Mouse (Mus musculus): ENCODE results near the gene Senp3. TPM values are rescaled to one million over a fixed set of nuclear protein-coding genes. Genes with fewer than 3 reads are reported as not detected.

Senp3 gene
- total RNA-seq, 2 experiments from 2014 or later, result 108 to 140 TPM

GRCm38 (mm10) chr11:69682840-69683533, 1.1 kb upstream of the Senp3 start:
- peak; percentile 63 for ATAC-seq (replicated peaks; ENCODE audit: poor library complexity)

GRCm38 (mm10) chr11:69682209-69682839, 440 bp upstream of the Senp3 start:
- no peak for ATAC-seq (replicated peaks; ENCODE audit: poor library complexity)

GRCm38 (mm10) chr11:69680136-69680855, 1.6 kb downstream of the Senp3 start:
- no peak for ATAC-seq (replicated peaks; ENCODE audit: poor library complexity)

GRCm38 (mm10) chr11:69679144-69679543, 2.7 kb downstream of the Senp3 start:
- ATAC-seq (replicated peaks; ENCODE audit: poor library complexity), result no peak

- ATAC-seq (replicated peaks; ENCODE audit: poor library complexity), result peak; percentile 85
Measured at GRCm38 (mm10) chr11:69672211-69672706, 9.6 kb downstream of the Senp3 start, which contains the start of gene Eif4a1. Eif4a1 (minus strand) TSS chr11:69672423.

- ATAC-seq (replicated peaks; ENCODE audit: poor library complexity), result no peak; the same call in 1 of the 2 replicates
Measured at GRCm38 (mm10) chr11:69671726-69672124, 10.2 kb downstream of the Senp3 start.

GRCm38 (mm10) chr11:69670786-69671725, 10.8 kb downstream of the Senp3 start:
- ATAC-seq (replicated peaks; ENCODE audit: poor library complexity), result peak; percentile 66

GRCm38 (mm10) chr11:69666665-69667005, 15.2 kb downstream of the Senp3 start:
- no peak for ATAC-seq (replicated peaks; ENCODE audit: poor library complexity)

- ATAC-seq (replicated peaks; ENCODE audit: poor library complexity), result peak; percentile 62
Measured at GRCm38 (mm10) chr11:69665961-69666664, 15.8 kb downstream of the Senp3 start, which contains the start of gene Cd68. Cd68 (minus strand) TSS chr11:69666153.

GRCm38 (mm10) chr11:69665457-69665960, 16.4 kb downstream of the Senp3 start:
- ATAC-seq (replicated peaks; ENCODE audit: poor library complexity), result no peak

- ATAC-seq (replicated peaks; ENCODE audit: poor library complexity), result no peak
Measured at GRCm38 (mm10) chr11:69664841-69665240, 17.0 kb downstream of the Senp3 start.

- ATAC-seq (replicated peaks; ENCODE audit: poor library complexity), result no peak
Measured at GRCm38 (mm10) chr11:69663795-69664194, 18.1 kb downstream of the Senp3 start.

GRCm38 (mm10) chr11:69662967-69663671, 18.8 kb downstream of the Senp3 start:
- ATAC-seq (replicated peaks; ENCODE audit: poor library complexity), result no peak

GRCm38 (mm10) chr11:69662213-69662966, 19.5 kb downstream of the Senp3 start, which contains the start of gene Mpdu1:
Mpdu1 (minus strand) TSS chr11:69662642.
- peak; percentile 77 for ATAC-seq (replicated peaks; ENCODE audit: poor library complexity)

GRCm38 (mm10) chr11:69661221-69661881, 20.5 kb downstream of the Senp3 start:
- no peak for ATAC-seq (replicated peaks; ENCODE audit: poor library complexity)

GRCm38 (mm10) chr11:69657462-69657881, 24.4 kb downstream of the Senp3 start:
- no peak for ATAC-seq (replicated peaks; ENCODE audit: poor library complexity)

- peak; percentile 45; the same call in 1 of the 2 replicates for ATAC-seq (replicated peaks; ENCODE audit: poor library complexity)
Measured at GRCm38 (mm10) chr11:69656617-69657461, 25.0 kb downstream of the Senp3 start.
